Mouse (Mus musculus): ENCODE results near the gene Entpd3. TPM values are rescaled to one million over a fixed set of nuclear protein-coding genes. Genes with fewer than 3 reads are reported as not detected.
A peak's percentile ranks its signal among the peaks of the same experiment; 100 is the strongest.

Gene Entpd3
- polyA plus RNA-seq, 2 experiments from 2014 or later: 0.12 TPM; not detected in 1

DNA sequence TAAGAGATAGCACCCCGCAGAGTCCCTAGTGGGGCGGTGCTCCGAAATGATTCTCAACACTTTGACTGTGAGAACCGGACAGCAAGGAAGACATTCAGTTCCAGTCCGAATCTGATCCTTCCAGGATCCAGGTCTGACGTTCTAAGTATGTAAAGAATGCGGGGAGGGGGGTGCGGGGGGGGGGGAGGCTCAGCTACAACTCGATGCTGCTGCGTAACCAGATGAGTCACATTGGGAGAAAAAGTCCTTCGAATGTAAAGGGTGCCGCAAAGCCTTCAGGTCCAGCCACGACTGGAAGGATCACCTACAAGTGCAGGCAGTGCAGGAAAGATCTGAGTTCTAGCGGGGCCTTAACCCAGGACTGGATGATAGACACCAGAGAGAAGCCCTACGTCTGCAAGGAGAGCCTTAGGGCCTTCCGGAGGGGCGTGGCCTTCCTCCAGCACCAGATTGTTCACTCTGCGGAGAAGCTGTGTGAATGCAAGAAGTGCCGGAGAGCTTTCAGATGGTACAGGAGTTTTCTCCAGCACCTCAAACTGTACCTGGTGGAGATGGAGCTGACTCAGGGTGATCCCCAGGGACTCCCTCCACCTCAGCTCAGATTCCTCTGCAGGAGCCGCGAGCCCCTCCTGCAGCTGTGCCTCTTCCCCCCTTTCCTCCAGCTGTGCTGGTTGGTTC, 42.5 kb downstream of the Entpd3 start:
- peak; percentile 51 for ATAC-seq

DNA sequence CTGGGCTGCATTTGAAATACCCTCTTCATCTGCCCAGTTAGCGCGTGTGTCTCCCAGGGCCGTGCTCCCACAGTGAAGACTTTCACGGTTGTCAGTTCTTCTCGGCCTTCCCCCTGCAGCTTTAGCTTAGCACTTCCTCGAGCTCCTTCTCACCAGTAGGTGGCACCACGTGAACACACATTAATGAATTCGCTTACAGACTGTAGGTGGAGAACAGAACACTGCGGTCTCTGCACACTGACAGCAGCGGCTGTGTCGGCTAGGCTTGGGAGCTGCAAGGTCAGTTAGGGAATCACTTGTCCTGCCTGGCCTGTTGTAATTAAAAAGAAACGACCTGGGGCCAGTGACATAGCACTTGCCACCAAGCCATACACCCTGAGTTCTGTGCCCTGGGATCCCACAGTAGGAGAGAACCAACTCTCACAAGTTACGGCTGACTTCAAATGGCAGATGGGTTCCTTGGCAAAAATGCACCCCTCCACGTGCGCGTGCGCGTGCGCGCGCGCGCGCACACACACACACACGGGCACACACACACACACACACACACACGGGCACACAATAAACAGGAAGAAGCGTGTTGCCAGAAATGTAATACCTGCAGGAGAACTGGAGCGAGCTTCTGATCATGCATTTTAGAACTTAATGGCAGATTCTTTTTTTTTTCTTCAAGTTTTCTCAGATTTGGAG, 43.1 kb downstream of the Entpd3 start:
- ATAC-seq: peak; percentile 92

GRCm38 (mm10) chr9:120583314-120583713, 43.7 kb downstream of the Entpd3 start:
- ATAC-seq: no peak

DNA sequence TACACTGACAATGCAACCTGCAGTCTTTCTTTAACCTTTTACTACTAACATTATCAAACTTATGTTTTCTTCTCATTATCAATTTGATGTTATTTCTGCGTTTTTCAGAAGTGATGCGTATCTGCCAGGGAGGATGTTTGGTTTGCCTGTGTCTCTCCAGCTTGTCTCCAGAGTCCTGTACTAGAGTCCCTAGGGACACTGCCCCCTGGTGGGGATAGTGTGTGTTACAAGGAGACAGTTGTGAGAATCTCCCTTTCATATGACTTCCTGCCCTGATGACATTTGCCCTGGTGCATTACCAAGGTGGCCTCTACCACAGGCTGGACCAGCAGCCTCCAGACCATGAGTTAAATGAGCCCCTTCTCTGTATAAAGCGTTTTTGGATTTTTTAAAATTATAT, 46.9 kb downstream of the Entpd3 start:
- ATAC-seq: peak; percentile 28

GRCm38 (mm10) chr9:120591490-120591889, 51.9 kb downstream of the Entpd3 start:
- peak; percentile 45 for ATAC-seq

GRCm38 (mm10) chr9:120593383-120594101, 53.9 kb downstream of the Entpd3 start:
- ATAC-seq: no peak

GRCm38 (mm10) chr9:120594839-120595238, 55.2 kb downstream of the Entpd3 start:
- ATAC-seq: no peak

DNA sequence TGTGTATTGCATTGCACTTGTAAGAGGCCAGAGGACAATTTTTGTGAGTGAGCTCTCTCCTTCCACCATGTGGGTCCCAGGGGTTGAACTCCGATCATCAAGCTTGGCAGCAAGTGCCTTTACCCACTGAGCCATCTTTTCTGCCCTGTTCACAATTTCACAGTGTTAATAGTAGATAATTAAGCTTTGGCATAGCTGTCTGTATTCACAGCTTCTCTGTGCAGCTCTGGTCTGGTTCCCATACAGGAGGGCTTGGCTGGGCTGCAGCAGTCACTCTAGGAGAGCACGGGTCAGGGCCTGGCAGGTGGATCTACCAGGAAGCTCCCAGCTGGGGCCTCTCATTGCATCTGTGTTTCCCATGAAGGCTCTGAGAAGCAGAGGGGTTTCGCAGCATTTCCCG, 55.7 kb downstream of the Entpd3 start:
- no peak for ATAC-seq

DNA sequence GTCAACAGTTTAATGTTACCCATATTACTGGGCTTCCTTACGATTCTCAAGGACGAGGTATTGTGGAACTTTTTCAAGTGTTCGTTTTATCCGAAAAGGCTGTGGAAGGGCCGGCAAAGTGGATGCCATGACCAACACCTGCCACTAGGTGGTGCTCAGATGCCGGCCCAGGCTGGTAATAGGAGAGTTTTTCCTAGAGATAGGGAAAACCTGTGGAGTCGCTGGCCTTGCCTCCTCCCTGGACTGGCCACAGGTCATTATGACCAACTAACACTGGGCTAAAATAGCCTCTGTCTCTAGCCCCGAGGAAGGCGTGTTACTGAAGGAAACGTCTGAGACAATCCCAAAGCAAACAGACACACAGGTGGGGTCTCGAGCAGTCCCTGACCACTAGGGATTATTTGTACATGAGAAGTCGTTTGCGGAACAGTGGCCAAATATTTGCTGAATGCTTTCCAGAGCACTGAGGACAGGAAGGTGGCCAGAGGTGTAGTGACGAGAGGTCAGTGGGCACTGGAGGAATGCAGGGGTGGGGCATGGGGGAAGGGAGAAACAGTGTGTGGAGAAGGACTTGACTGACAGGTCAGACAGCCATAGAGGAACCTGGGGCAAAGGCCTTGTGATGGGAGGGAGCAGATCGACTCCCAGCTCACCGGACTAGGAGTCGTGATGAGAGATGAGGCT, 62.0 kb downstream of the Entpd3 start:
- peak; percentile 52 for ATAC-seq

GRCm38 (mm10) chr9:120602172-120602838, 62.7 kb downstream of the Entpd3 start:
- ATAC-seq: no peak

GRCm38 (mm10) chr9:120602839-120603511, 63.4 kb downstream of the Entpd3 start:
- peak; percentile 36 for ATAC-seq

- ATAC-seq: no peak
These were observed 63.9 kb downstream of the Entpd3 start for GRCm38 (mm10) chr9:120603512-120603908.

DNA sequence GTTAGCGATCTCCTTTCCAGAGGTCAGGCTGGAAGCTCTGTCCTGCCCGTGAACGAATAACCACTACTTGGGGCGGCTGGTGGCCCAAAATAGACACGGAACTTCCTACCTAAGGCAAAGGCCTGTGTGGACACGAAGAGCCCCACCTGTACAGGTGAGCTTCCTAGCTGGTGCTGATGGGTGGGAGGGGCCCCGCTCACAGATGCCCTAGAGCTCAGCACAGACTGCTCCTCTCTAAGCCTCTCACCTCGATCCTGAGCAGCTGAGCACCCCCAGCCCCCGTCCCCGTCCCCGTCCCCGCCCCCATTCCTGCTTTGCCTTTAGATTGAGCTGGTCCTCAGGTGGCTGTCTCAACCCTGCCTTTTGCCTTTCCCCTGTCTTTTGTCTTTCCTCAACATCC, 64.3 kb downstream of the Entpd3 start:
- no peak for ATAC-seq

DNA sequence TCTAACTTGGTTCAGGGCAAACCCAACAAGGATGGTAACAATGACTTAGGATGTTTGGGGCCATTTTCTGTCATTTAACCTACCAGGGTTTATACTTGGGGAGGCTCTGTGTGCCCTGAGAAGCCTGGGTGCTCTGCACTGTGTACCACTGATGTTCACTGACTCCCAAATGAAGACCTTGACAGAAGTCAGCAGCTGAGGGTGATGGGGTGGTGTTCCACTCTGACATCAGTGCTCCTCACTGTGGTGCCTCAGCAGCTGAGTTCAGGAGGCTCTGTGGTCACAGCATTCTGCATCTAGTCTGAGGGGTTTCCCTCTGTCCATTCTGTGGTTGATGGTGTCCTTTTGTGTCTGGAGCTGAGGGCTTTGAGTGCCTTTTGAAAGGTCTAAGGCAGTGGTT, 71.4 kb downstream of the Entpd3 start:
- no peak for ATAC-seq

- no peak for ATAC-seq
These were observed 74.4 kb downstream of the Entpd3 start for GRCm38 (mm10) chr9:120614059-120614458.

Other genes with a start within 250 kb of the Entpd3 start
- gene Myrip, start 238.3 kb upstream of the Entpd3 start, polyA plus RNA-seq (2017; shearing (Covaris generic)): not detected
- gene Eif1b, start 47.6 kb upstream of the Entpd3 start, polyA plus RNA-seq (2017; shearing (Covaris generic)): 10 to 100 TPM; 78.5 to 79.6 TPM
- 1,000 to 10,000 TPM; 2,156 to 2,621 TPM for gene Rpl14, start 31.6 kb downstream of the Entpd3 start, polyA plus RNA-seq (2017; shearing (Covaris generic))

Data from activated CD4-positive, CD25-positive, alpha-beta regulatory T cell, adult 4 months (primary cell).